Mouse (Mus musculus): Measurements from ENCODE around the gene BC024063.
"Not testable (repeated sequence)": the region's sequence is repeated elsewhere in the genome, so short reads cannot be mapped to it uniquely, and the experiment has no call there.

BC024063 gene

DNA sequence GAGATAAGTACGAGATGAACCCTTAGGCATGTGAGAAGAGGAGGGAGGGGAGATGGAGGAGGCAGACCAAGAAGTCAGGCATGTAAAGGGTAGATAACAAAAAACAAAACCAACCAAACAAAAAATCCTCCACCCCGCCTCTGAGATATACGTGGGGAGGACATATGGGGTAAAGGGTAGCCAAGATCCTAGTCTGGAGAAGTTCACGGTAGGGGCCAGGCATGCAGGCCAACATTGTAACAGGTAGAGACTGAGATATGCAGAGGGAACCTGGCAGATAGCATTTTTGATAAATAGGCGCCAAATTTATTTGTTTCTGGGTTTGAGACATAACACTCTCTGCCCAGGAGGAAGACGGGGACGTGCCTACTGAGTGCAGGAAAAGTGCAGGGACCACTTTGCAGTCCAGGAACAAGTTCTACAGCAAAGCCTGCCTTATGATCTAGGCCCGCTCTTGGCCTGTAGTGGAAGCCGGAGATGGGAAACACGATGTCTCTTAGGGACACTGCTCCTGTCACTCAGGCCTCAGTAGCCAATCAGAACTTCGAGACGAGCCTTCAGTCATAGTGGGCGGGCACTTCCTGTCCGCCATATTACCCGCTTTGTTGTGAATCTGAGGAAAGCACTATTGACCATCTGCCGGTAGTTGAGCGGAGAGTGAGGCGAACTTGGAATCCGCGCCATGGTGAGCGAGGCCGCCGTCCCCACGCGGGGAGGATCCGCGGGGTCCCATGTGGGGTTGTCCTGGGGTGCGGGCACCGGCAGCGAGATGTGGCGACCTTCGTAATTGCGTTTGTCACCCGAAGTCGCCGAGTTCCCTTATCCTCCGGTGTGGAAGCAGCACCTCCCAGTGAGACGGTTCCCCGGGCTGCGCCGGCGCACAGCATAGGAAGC lies at the start of gene BC024063:
Gene BC024063 (plus strand): TSS at position 626 of the 894 bp plus-strand sequence.
- DNase-seq: peak; percentile 28 to 61

DNA sequence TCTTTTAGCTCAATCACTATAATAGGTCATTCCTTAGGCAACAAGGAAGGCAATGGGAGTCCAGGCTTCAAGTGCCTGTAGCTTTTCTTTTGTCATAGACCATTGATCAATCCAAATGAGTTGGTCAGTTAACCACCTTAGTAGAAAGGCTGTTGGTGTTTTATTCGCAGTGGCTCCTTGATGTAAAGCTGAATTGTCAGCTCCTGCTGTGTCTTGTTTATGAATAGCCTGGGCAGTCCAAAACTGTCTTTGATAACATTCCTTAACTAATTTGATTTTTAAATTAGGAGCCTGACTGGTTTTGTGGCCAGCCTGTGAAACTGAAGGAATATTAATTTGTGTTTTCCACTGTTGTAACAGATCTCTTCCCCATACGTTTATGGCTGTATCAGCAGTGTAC lies 41.0 kb upstream of the BC024063 start:
- DNase-seq: no peak

DNA sequence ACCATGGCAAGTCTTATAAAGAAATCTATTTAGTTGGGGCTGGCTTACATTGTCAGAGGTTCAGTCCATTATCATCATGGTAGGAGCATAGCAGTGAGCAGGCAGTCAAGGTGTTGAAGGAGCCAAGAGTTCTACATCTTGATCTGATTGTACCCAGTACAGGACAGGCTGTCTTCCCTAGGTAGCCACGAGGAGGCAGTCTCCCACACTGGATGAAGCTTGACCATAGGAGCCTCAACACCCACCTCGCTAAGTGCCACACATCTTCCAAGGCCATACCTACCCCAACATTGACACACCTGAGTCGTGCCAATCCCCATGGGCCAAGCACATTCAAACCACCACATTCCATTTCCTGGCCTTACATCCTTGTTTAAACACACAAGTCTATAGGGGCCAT lies 36.5 kb upstream of the BC024063 start:
- no peak for DNase-seq

DNA sequence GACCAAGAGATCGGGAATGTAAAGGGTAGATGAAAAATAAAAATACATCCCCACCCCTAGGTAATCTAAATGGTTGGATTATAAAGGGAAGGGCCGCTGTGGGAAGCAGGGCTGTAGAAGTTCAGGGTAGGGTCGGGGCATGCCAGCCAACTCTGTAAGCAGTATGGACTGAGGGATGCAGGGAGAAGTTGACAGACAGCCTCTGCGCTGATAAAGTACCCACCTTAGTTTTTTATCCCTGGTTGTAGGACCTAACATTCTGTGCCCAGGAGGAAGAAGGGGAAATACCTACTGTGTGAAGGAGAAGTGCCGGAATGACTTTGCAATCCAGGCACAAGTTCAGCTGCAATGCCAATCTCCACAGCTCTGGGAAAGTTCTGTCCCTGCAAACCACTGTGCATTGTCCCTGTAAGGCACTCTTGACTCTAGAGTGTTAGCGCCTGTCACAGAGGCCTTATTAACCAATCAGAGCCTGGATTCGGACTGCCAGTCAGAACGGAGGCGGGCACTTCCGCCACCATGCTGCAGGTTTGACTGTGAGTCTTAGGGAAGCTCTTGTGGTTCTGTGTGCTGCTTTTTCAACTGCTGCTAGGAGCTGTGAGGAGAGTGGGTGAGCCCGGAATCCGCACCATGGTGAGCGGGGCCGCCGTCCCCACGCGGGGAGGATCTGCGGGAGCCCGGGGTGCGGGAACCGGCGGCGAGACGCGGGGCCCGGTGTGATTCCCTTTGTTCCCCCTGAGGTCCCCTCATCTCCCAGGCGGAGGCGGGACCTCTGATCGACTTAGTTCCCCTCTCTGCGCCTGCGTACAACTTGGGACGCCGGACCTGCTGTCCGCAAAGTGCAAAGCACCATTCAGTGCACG lies 35.3 kb upstream of the BC024063 start, which contains the start of gene Zfp873:
Gene Zfp873 (plus strand): TSS at position 527 of the 863 bp plus-strand sequence.
- DNase-seq: peak; percentile 93 to 96

DNA sequence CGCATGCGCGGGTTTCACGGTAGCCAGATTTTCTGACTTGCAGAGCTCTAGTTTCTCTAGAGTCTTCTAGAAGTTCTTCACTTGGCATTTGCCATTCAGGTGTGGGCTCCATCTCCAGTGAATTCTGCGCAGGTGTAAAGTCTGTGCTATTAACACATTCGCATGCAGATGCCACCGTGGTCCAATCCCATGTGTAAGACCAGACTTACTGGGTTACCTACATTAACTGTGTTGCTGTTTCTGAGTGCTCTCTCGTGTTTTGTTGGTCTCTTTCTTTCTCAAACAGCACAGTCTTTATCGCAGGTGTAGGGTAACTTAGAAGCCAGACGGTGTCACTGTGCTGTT lies 34.7 kb upstream of the BC024063 start:
- not testable (repeated sequence) for DNase-seq

DNA sequence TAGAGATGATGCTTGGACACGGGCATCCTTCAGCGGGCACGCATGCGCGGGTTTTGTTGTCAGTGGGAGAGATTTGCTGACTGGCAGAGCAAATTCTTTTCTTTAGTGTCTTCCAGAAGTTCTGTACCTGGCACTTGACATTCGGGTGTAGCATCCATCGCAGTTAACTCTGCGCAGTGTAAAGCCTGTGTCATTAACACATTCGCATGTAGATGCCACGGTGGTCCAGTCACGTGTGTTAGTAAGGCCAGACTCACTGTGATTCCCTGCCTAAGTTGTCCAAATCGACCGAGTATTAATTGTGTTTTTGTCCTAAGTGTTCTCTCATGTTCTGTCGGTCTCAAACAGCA lies 444 bp downstream of the BC024063 start:
- not testable (repeated sequence) for DNase-seq

DNA sequence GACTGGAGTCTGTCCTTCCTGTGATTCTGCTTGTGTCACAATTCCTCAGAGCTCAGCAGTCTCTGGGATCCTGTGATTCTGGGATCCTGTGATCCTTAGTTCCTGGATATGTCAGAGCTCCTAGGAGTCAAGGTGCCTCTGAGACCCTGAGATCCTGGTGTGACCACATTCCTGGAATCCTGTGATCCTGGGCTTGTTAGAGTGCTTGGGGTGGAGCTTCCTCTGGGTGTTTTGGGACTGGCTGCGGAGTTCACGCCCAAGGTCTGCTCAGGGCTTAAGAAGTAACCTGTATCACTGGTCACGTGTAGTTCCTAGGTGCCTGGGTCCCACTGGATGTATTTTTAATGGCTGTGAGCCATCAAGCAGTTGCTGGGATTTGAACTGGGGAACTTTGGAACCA lies 34.1 kb downstream of the BC024063 start:
- DNase-seq: no peak

DNA sequence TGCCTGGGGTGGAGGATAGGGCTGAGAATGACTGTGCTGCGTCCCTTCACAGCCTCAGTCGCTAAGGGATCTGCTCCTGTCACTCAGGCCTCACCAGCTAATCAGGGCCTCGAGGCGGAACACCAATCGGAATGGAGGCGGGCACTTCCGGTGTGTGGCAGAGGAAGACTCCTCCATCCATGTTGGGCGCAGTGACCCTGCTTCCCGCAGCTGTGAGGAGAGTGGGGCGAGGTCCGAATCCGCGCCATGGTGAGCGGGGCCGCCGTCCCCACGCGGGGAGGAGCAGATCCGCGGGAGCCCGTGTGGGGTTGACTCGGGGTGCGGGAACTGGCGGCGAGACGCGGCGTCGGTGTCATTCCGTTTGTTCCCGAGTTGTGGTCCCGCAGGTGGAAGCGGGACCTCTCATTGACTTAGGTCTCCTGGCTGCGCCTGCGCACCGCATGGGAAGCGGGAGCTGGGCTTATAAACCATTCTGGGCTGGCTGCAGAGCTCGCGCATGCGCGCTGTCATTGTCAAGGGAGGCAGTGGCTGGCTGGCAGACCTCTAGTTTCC lies 44.8 kb downstream of the BC024063 start, which contains the start of gene AU041133:
Gene AU041133 (plus strand): TSS at position 164 of the 552 bp plus-strand sequence.
- DNase-seq: peak; percentile 86 to 90

DNA sequence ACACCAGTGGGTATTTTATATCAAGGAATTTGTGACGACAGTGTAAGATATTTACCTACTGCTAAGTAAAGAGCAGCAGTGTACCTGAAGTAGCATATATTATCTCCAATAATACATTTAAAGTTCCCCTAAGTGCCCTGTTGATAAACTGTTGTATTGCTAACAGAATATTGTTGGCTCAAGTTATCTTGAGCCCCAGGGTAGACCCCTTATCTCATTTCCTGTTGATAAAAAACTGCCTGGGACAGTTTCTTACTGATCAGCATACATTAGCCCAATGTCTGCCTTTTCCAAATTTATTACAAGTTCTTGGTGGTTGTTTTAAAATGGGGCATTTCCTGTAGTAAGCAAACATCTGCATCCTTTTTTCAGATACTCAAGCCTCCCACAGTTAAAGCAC lies 62.1 kb downstream of the BC024063 start:
- no peak for DNase-seq

DNA sequence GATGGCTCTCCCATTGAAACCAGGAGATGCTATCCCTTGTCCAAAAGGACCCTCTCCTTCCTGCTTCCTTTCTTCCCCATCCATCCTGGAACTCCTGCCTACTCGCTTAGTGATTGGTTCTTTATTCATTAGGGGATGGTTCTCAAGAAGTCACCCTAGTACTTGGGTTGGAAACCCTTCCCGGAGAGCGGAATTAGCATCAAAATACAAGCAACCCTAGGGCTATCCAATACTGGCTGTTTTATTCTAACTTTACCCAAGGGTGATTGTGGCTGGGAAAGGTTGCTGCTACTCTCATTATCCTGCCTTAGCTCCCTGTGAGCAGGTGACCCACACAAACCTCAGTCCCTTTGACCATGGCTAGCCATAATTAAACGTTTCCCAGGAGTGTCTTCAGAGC lies 64.4 kb downstream of the BC024063 start:
- DNase-seq: no peak
